Mouse (Mus musculus): ENCODE measurements around the gene Igfbp2.

DNA sequence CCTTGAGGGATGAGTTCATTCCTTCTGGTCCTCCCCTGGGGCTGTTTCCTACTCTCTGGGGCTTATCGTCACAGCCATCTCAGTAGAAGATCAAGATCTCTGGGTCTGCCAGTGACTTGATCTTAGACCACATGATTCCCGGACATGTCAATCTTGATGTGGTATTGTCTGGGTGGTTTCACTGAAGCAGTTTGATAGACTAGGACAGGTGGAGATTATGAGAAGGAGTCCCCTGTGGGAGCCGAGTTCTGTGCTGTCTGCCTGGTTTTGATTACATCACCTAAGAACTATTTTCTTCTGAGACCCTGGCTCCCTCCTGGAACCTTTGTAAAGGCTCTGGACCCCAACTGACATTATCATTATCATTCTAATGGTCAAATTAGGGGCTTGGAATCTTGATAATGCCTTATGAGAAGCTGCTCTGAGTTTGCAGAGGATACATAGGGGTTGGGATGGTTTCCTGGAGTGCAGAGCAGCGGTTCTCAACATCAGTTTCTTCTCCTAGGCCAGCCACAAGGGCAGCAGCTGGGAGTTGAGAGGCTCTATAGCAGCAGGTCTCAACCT lies 27.1 kb upstream of the Igfbp2 start:
- TF ChIP-seq CTCF (IDR thresholded peaks at IDR 0.05; ENCODE audit: low read depth), result no peak
- TF ChIP-seq EP300 (IDR thresholded peaks at IDR 0.05; ENCODE audit: low read depth), result no peak
